13 mouse cellular contexts compared by ENCODE assay signal in the genomic region with DNA sequence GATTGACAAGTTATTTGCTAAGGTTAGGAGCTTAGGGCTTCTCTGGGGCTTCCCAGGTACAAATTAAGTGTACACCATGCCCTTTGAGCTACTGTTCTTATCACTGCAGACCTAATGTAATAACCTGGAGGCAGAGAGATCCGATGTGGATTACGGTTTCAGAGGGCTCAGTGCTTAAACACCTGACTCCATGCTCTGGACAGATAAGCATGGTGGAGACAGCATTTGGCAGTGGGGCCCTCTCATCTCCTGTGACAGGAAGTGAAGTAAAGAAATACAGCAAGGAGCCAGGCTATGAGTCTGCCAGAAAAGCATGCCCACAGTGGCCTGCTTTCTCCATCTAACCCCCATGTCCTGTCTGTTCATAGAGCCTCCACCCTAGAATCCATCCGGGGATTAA.
"Had no signal": no experiment of that assay in that cellular context is flagged by ENCODE, and none has a peak within 500 bp of the region (broad histone marks: within the 10 kb centered on the region; RNA-seq: fewer than 3 reads in every experiment).

No protein-coding gene starts in this region.

- H3K36me3 ChIP-seq: limb, embryonic 10.5 days had no signal

- H3K4me1 ChIP-seq: limb, embryonic 10.5 days had no signal

- ATAC-seq: hindbrain, embryonic 16.5 days; inflammation-experienced regulatory T-cells, adult 6 months; lung, postnatal 0 days had no signal

- DNase-seq: kidney, adult 11 months; kidney, adult 9 months; kidney, postnatal 14 days; lung, adult 2 months; lung, postnatal 36 days; right cerebral cortex, adult 18-20 months; right cerebral cortex, postnatal 25 days had no signal

- H3K27ac ChIP-seq: left cerebral cortex, adult 2 months; limb, embryonic 10.5 days; stomach, postnatal 0 days had no signal

- H3K4me3 ChIP-seq: left cerebral cortex, adult 2 months; limb, embryonic 10.5 days had no signal

- H3K9me3 ChIP-seq: limb, embryonic 10.5 days had no signal
